Mouse (Mus musculus): ENCODE measurements around the gene Nell1. TPM values are rescaled to one million over a fixed set of nuclear protein-coding genes. Genes with fewer than 3 reads are reported as not detected.

Gene Nell1
- polyA plus RNA-seq (2014; fragmentation: Illumina TruSeq; extraction: RNeasy Lipid Tissue Mini Kit (QIAGEN cat#74804); ENCODE audit: low read depth, low replicate concordance) = not detected

GRCm38 (mm10) chr7:49974841-49975440 lies at the start of gene Nell1:
Nell1 (plus strand) TSS chr7:49974864.

GRCm38 (mm10) chr7:50598890-50599289 lies 624.2 kb downstream of the Nell1 start, which contains the start of gene 4933405O20Rik:
4933405O20Rik (plus strand) TSS chr7:50599190.

Other genes with a start within 250 kb of the Nell1 start
- gene Htatip2, start 215.7 kb upstream of the Nell1 start, polyA plus RNA-seq (2014; fragmentation: Illumina TruSeq; extraction: RNeasy Lipid Tissue Mini Kit (QIAGEN cat#74804); ENCODE audit: low read depth, low replicate concordance) = 28.0 TPM
- gene Prmt3, start 196.5 kb upstream of the Nell1 start, polyA plus RNA-seq (2014; fragmentation: Illumina TruSeq; extraction: RNeasy Lipid Tissue Mini Kit (QIAGEN cat#74804); ENCODE audit: low read depth, low replicate concordance) = 16.5 TPM
- not detected for gene Slc6a5, start 64.7 kb upstream of the Nell1 start, polyA plus RNA-seq (2014; fragmentation: Illumina TruSeq; extraction: RNeasy Lipid Tissue Mini Kit (QIAGEN cat#74804); ENCODE audit: low read depth, low replicate concordance)

Measured in heart, adult 10 weeks (tissue).